Mouse (Mus musculus) cortical plate, adult 2 months (tissue): ENCODE measurements around the gene Slc1a4. TPM values are rescaled to one million over a fixed set of nuclear protein-coding genes. Genes with fewer than 3 reads are reported as not detected.

Experiments
- H3K27ac ChIP-seq: fragments of 200-500 bp; 2 replicates; pipeline ENCODE4 v1.5.1; 2012; ENCODE audit warnings: low read length, control low read depth, inconsistent platforms; ENCODE audit not compliant: insufficient read depth
- H3K4me1 ChIP-seq: fragments of 200-500 bp; 2 replicates; pipeline ENCODE4 v1.6.1; 2011; ENCODE audit warnings: low read length; ENCODE audit not compliant: control insufficient read depth, insufficient read depth
- H3K4me3 ChIP-seq: fragments of 200-500 bp; 2 replicates; pipeline ENCODE4 v1.5.1; 2011; ENCODE audit warnings: mild to moderate bottlenecking, low read length, control low read depth; ENCODE audit not compliant: insufficient read depth
- CTCF ChIP-seq: fragments of 200-500 bp; IDR thresholded peaks from 2 replicates; pipeline ENCODE4 v1.5.1; 2011; ENCODE audit warnings: mild to moderate bottlenecking, control low read depth, low read length; ENCODE audit not compliant: insufficient read depth; ENCODE audit errors: extremely low read depth
- POLR2A ChIP-seq: fragments of 200-500 bp; IDR thresholded peaks from 2 replicates; pipeline ENCODE4 v1.6.1; 2011; ENCODE audit warnings: mild to moderate bottlenecking, low read length, control low read depth; ENCODE audit not compliant: insufficient read depth; ENCODE audit errors: extremely low read depth
- polyA plus RNA-seq: library from polyadenylated mRNA; depleted of rRNA; stranded (reverse); fragments of >200 nt; gene quantifications from 2 replicates; pipeline ENCODE4 v1.2.3, GENCODE M21; 2012

Slc1a4 gene
- polyA plus RNA-seq, 1 experiment: 22.4 TPM

- TF ChIP-seq CTCF: no peak
- TF ChIP-seq POLR2A: no peak
- Histone ChIP-seq H3K27ac (no peak overlapping the region), H3K4me3 (no peak overlapping the region), H3K4me1 (peaks cover 2% of the 10 kb centered on the region)
Measured at GRCm38 (mm10) chr11:20307409-20307808, 25.1 kb downstream of the Slc1a4 start.

- H3K4me1 ChIP-seq: peaks cover 2% of the 10 kb centered on the region
- no peak overlapping the region for H3K27ac ChIP-seq
- TF ChIP-seq POLR2A (no peak), CTCF (no peak)
- H3K4me3 ChIP-seq: no peak overlapping the region
Measured at GRCm38 (mm10) chr11:20305641-20306040, 26.9 kb downstream of the Slc1a4 start.

GRCm38 (mm10) chr11:20304341-20304740 lies 28.2 kb downstream of the Slc1a4 start:
- Histone ChIP-seq H3K4me1 (peaks cover 2% of the 10 kb centered on the region), H3K27ac (no peak overlapping the region), H3K4me3 (no peak overlapping the region)
- TF ChIP-seq CTCF (peak; percentile 72), POLR2A (no peak)

GRCm38 (mm10) chr11:20301332-20301731 lies 31.2 kb downstream of the Slc1a4 start:
- TF ChIP-seq POLR2A: no peak
- no peak for TF ChIP-seq CTCF
- Histone ChIP-seq H3K4me3 (no peak overlapping the region), H3K4me1 (peaks cover 2% of the 10 kb centered on the region), H3K27ac (no peak overlapping the region)

- H3K27ac ChIP-seq: no peak overlapping the region
- no peak overlapping the region for H3K4me3 ChIP-seq
- no peak for TF ChIP-seq POLR2A
- no peak for TF ChIP-seq CTCF
- H3K4me1 ChIP-seq: peaks cover 2% of the 10 kb centered on the region
Measured at GRCm38 (mm10) chr11:20300850-20301249, 31.7 kb downstream of the Slc1a4 start.

- peaks cover 2% of the 10 kb centered on the region for H3K4me1 ChIP-seq
- H3K27ac ChIP-seq: no peak overlapping the region
- H3K4me3 ChIP-seq: no peak overlapping the region
- no peak for TF ChIP-seq CTCF
Measured at GRCm38 (mm10) chr11:20299900-20300299, 32.6 kb downstream of the Slc1a4 start.

GRCm38 (mm10) chr11:20284463-20284862 lies 48.0 kb downstream of the Slc1a4 start:
- TF ChIP-seq CTCF: no peak
- TF ChIP-seq POLR2A: no peak
- H3K27ac ChIP-seq: no peak overlapping the region
- no peaks in the 10 kb centered on the region for H3K4me1 ChIP-seq
- no peak overlapping the region for H3K4me3 ChIP-seq

DNA sequence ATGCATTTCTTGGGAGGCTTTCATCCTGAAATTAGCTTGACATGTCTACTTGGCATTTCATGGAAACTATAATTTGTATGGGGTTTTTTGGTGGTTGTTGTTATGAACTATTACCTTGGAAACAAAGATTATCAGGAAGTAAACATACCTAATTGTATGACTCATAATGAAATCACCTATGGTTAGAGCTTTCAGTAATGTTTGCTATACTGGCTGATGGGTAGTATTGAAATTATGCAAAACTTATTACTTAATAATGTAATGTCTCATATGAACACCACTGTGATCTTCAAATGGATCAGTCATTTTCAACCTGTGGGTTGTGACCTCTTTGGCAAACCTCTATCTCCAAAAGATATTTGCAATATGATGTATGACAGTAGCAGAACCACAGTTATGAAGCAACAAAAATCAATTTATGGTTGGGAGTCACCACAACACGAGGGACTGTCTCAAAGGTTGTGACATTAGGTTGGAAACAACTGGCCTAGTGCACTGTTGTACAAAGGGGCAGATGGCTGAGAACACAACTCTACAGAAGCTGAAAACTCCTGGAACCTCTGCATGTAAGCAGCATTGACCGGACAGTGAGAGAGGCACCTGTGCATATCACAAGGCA lies 49.8 kb downstream of the Slc1a4 start:
- H3K27ac ChIP-seq: no peak overlapping the region

DNA sequence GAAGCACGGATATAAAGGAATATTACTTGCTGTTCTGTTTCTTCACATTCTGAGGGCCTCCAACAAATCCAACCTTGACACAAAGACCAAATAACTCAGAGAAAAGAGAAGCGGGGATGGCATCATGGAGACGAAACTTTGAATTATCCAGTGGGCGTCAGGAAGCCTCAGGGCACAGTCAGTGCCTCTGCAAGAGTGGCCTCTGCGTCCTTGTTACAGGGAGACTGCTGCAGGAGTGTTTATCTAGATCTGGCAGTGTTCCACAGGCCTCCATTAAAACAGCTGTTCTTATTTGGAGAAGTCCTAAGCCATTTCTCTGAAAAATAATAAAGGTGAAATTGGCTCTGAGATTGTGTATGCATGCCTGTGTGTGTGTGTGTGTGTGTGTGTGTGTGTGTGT lies 51.5 kb downstream of the Slc1a4 start:
- Histone ChIP-seq H3K27ac (no peak overlapping the region), H3K4me3 (no peak overlapping the region), H3K4me1 (no peaks in the 10 kb centered on the region)
- TF ChIP-seq POLR2A (no peak), CTCF (no peak)

More for the DNA sequence above, 49.8 kb downstream of the Slc1a4 start:
- no peak for TF ChIP-seq POLR2A
- no peak for TF ChIP-seq CTCF
- H3K4me1 ChIP-seq: no peaks in the 10 kb centered on the region
- no peak overlapping the region for H3K4me3 ChIP-seq

DNA sequence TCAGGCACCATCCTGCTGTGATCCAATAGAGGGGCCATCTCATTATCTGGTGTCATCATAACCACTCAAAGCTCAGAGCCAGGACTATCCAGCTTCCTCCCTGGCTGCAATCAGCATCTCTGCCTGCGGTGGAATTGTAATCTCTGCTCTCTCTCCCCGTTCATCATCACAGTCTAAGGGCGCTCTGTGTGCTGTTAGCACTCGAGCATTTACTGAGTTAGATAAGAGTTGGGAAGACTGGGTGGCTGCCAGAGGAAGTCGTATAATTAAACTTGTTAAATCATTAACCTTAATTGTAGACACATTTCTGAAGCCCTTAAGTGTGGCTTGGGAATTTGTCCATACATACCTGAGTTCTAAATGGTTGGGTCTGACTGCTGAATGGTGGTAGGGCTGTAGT lies 53.8 kb downstream of the Slc1a4 start:
- H3K4me3 ChIP-seq: no peak overlapping the region
- TF ChIP-seq POLR2A: no peak
- TF ChIP-seq CTCF: no peak
- H3K4me1 ChIP-seq: no peaks in the 10 kb centered on the region
- H3K27ac ChIP-seq: no peak overlapping the region

DNA sequence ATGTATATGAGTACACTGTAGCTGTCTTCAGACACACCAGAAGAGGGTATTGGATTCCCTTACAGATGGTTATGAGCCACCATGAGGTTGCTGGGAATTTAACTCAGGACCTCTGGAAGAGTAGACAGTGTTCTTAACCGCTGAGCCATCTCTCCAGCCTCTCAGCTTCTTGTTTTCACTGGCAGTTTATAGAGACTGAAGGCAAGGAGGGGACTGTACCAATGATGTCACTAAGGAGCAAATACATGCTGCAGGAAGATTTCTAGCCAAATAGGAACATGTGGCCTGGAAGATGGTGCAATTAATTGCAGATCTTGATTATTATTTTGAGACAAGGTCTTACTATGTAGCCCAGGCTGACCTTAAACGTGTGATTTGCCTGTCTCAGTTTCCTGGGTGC lies 55.4 kb downstream of the Slc1a4 start:
- Histone ChIP-seq H3K4me1 (no peaks in the 10 kb centered on the region), H3K27ac (no peak overlapping the region), H3K4me3 (no peak overlapping the region)
- TF ChIP-seq POLR2A (no peak), CTCF (no peak)
